Mouse (Mus musculus) heart, adult 2 months (tissue): Measurements from ENCODE around the gene Ccp110. TPM values are rescaled to one million over a fixed set of nuclear protein-coding genes. Genes with fewer than 3 reads are reported as not detected.

Source experiments
- DNase-seq, 2 experiments: peaks; one replicate each; pipeline ENCODE4 v3.0.0; 2021
- H3K27ac ChIP-seq: fragments of 200-600 bp; 2 replicates; pipeline ENCODE4 v1.8.1; 2022
- H3K27me3 ChIP-seq: fragments of 200-500 bp; 2 replicates; pipeline ENCODE4 v1.6.1; 2012; ENCODE audit warnings: mild to moderate bottlenecking, low read length, inconsistent platforms, mixed read lengths; ENCODE audit not compliant: control insufficient read depth, insufficient read depth
- H3K36me3 ChIP-seq: fragments of 200-500 bp; 2 replicates; pipeline ENCODE4 v1.6.1; 2012; ENCODE audit warnings: low read length, inconsistent platforms; ENCODE audit not compliant: control insufficient read depth, insufficient read depth
- H3K4me1 ChIP-seq: fragments of 200-500 bp; 2 replicates; pipeline ENCODE4 v1.6.1; 2011; ENCODE audit warnings: low read length; ENCODE audit not compliant: control insufficient read depth, insufficient read depth
- H3K4me3 ChIP-seq: fragments of 200-600 bp; 2 replicates; pipeline ENCODE4 v1.8.1; 2022
- H3K79me2 ChIP-seq: fragments of 200-500 bp; replicated peaks from 2 replicates; pipeline ENCODE4 v1.6.1; 2012; ENCODE audit warnings: mild to moderate bottlenecking, inconsistent platforms, low read length, moderate library complexity, mixed read lengths; ENCODE audit not compliant: control insufficient read depth, insufficient read depth
- H3K9ac ChIP-seq: fragments of 200-500 bp; 2 replicates; pipeline ENCODE4 v1.6.1; 2012; ENCODE audit warnings: low read depth, mild to moderate bottlenecking, control low read depth, inconsistent platforms, low read length, mixed read lengths
- CTCF ChIP-seq: fragments of 200-600 bp; IDR thresholded peaks from 2 replicates; pipeline ENCODE4 v1.8.1; 2022; ENCODE audit warnings: antibody characterized with exemption, mild to moderate bottlenecking, moderate library complexity
- EP300 ChIP-seq: fragments of 200-500 bp; IDR thresholded peaks from 2 replicates; pipeline ENCODE4 v1.6.1; 2011; ENCODE audit warnings: low read depth, low read length, control low read depth; ENCODE audit not compliant: insufficient read depth
- POLR2A ChIP-seq: fragments of 200-500 bp; IDR thresholded peaks from 2 replicates; pipeline ENCODE4 v1.6.1; 2011; ENCODE audit warnings: mild to moderate bottlenecking, low read depth, low read length, control low read depth; ENCODE audit not compliant: insufficient read depth
- WGBS: fragments of 180-500 bp; shearing (Covaris S2); methylation state at CpG from one replicate; pipeline ENCODE4 v1.1.7; 2018; 5-methylcytosine and 5-hydroxymethylcytosine counted together
- intact Hi-C: fragments of 180-260 bp; cut with DNase I; formaldehyde crosslinking; loops from one replicate; pipeline ENCODE4 v1.15.1; 2025
- polyA plus RNA-seq: library from polyadenylated mRNA; depleted of rRNA; stranded (reverse); fragments of >200 nt; gene quantifications from 2 replicates; pipeline ENCODE4 v1.2.3, GENCODE M21; 2012
- total RNA-seq, 2 experiments: library from RNA; stranded (reverse); gene quantifications; 2 replicates each; pipeline ENCODE4 v1.2.3; 2021

Ccp110 gene
- total and polyA plus RNA-seq, 3 experiments: 1.4 to 1.6 (median 1.5) TPM

DNA sequence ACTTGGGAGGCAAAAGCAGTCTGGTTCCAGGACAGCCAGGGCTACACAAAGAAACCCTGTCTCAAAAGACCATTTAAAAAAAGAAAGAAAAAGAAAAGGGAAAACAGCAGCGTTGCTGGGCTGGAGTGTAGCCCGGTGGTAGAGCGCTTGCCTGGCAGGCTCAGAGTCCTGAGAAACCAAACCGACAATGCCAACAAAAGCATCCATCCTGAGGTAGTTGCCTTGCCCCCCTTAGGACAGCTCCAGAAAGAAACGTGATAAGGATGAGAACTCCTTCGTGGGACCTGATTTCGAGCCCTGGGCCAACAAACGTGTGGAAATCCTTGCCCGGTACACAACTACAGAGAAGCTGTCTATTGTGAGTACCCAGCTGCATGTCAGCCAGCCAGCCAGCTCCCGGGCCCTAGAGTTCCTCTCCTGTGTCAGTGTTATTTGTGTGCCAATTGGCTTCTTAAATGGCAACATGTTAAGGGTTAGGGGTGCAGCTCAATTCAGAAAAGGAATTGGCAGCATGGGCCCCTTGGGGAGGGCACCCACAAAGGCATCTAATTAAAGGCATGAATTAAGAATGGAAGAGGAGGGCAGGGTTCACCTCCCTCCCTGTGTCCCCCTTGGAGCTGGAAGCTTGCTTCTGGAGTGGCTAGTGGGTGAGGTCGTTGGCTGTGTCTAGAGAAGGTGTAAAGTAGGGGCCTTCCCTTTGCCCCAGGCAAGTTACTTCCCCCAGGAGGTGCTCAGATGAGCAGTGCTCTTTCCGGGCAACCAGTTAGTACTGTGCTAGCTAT is 35.7 kb downstream of the Ccp110 start:
- DNase-seq: no peak
- no peak overlapping the region for H3K9ac ChIP-seq
- no peaks in the 10 kb centered on the region for H3K79me2 ChIP-seq
- no peaks in the 10 kb centered on the region for H3K36me3 ChIP-seq
- H3K27ac ChIP-seq: no peak overlapping the region
- WGBS: 88% methylated on average over 12 of the region's 12 CpGs
- no peak overlapping the region for H3K4me3 ChIP-seq
- intact Hi-C loops: no loop called here
- H3K4me1 ChIP-seq: no peaks in the 10 kb centered on the region
- no peaks in the 10 kb centered on the region for H3K27me3 ChIP-seq
- TF ChIP-seq POLR2A (no peak), CTCF (no peak), EP300 (no peak)

DNA sequence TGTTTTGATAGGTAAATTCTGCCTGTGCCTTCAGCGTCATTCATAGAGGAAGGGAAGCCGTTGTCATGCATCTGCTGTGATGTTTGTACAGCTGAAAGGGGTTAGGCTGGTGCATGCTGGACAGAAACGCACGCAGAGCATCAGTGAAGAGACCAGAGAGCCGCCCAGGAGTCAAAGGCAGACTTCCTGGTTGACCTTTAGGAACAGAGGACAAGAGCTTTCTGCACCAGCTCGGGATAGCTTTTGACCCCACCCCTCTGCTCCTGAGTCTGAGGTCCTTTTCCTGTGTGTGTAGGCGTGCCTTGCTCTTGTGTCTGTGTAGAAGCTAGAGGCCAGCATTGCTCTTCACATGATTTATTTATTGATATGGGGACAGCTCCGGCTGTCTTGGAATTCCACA is 37.4 kb downstream of the Ccp110 start:
- Histone ChIP-seq H3K36me3 (no peaks in the 10 kb centered on the region), H3K9ac (no peak overlapping the region), H3K79me2 (no peaks in the 10 kb centered on the region), H3K4me1 (no peaks in the 10 kb centered on the region), H3K4me3 (no peak overlapping the region), H3K27me3 (no peaks in the 10 kb centered on the region), H3K27ac (no peak overlapping the region)
- intact Hi-C loops: no loop called here
- no peak for TF ChIP-seq CTCF
- TF ChIP-seq EP300: no peak
- TF ChIP-seq POLR2A: no peak
- no peak for DNase-seq
- 66% methylated on average over 8 of the region's 8 CpGs for WGBS

DNA sequence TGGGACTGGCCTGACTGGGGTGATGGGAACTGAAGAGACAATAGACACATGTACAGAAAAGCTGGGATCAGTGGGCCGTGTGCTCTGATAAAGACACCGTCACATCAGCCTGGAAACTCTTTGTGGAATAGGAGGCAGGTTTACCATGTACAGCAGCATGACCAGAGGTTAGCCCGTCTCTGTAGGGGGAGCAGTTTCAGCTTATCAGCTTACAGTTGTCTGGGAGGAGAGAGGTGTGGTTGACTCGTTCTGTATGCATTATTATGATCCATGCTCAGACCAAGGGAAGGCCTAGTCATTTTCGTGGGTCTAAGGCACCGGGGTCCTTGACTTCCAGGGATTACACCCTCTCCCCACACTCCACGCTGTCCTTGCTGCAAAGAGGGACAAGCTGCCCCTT is 39.3 kb downstream of the Ccp110 start:
- Histone ChIP-seq H3K4me3 (no peak overlapping the region), H3K36me3 (no peaks in the 10 kb centered on the region), H3K27me3 (no peaks in the 10 kb centered on the region), H3K79me2 (no peaks in the 10 kb centered on the region), H3K9ac (no peak overlapping the region), H3K27ac (no peak overlapping the region), H3K4me1 (no peaks in the 10 kb centered on the region)
- 87% methylated on average over 7 of the region's 7 CpGs for WGBS
- DNase-seq: no peak
- intact Hi-C loops: no loop called here
- TF ChIP-seq POLR2A (no peak), CTCF (no peak), EP300 (no peak)

DNA sequence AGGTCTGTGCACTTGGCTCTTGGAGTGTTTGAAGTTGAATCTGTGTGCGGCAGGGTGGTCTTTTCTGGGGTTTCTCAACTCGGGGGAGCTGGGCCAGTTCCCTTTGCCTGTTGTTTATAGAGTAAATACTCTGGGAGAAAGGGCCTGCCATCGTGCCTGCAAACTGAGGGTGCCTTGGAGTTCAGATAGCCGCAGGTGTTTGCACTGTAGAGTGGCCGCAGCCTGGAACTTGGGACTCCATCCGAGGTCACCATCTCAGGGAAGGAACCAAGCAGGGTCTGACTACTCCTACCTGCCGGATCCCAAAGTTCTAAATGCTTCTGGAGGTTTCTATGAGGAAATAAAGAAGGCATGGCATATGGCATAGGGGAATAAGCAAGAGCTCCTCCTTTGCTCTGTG is 43.4 kb downstream of the Ccp110 start:
- WGBS: 85% methylated on average over 7 of the region's 7 CpGs
- H3K4me3 ChIP-seq: no peak overlapping the region
- H3K79me2 ChIP-seq: no peaks in the 10 kb centered on the region
- intact Hi-C loops: no loop called here
- no peaks in the 10 kb centered on the region for H3K27me3 ChIP-seq
- H3K9ac ChIP-seq: no peak overlapping the region
- DNase-seq: no peak
- no peaks in the 10 kb centered on the region; the same call in 1 of the 2 replicates for H3K4me1 ChIP-seq
- no peak overlapping the region for H3K27ac ChIP-seq
- no peaks in the 10 kb centered on the region for H3K36me3 ChIP-seq
- TF ChIP-seq EP300 (no peak), CTCF (no peak)

DNA sequence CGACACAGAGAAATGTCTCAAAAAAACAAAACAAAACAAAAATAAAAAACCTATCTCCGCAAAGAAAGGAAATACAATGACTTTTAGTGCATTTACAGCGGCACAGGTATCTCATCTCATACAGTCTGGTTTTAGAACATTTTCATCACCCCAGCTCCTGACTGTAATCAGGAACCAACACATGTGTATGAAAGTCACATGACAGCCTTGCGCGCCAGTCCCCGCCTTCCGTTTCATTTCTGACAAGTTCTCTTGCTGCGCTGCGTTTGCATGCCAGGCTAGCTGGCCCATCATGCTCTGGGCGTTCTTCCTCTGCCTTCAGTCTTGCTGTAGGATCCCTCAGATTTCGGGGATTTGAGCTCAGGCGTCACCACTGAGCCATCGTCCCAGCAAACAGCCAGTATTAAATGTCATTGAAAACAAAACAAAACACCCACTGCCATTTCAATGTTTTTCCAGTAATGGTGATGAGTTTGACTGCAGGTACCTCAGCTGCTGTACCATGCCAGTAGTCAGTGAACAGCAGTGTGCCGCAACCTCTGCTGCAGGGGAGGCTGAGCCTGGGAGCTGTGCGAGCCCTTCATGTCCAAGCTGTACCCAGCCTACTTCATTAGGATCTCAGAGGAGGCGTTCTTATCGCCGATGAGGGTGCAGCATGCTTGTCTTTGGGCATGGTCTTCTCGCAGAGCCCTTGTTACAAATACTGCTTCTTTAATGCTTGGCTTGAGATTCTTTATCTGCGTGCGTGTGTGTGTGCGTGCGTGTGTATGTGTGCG is 44.3 kb downstream of the Ccp110 start:
- Histone ChIP-seq H3K36me3 (no peaks in the 10 kb centered on the region), H3K27ac (no peak overlapping the region), H3K27me3 (no peaks in the 10 kb centered on the region), H3K79me2 (no peaks in the 10 kb centered on the region), H3K4me1 (no peaks in the 10 kb centered on the region; the same call in 1 of the 2 replicates), H3K9ac (no peak overlapping the region), H3K4me3 (no peak overlapping the region)
- intact Hi-C loops: no loop called here
- DNase-seq: no peak
- TF ChIP-seq POLR2A (no peak), EP300 (no peak), CTCF (no peak)
- WGBS: 95% methylated on average over 24 of the region's 24 CpGs

DNA sequence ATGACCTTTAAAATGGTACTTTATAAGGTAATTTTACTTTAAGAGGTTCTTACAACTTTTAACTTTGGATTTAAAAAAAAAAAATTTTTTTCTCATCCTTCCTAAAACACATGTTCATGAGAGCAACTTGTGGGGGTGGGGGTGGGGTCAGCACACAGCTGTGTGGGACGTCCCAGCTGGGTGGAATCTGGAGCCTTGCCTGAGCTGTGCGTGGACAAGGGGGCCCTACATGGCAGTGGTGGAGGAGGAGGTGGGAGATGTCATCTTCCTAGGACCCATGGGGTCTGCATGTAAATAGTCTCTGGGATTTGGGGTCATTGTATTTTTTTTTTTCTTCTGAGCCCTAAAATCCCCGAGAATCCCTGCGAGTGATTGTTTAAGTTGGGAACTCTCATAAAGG is 46.0 kb downstream of the Ccp110 start:
- no peaks in the 10 kb centered on the region; the same call in 1 of the 2 replicates for H3K4me1 ChIP-seq
- H3K36me3 ChIP-seq: no peaks in the 10 kb centered on the region

More for the DNA sequence above, 46.0 kb downstream of the Ccp110 start:
- 61% methylated on average over 4 of the region's 4 CpGs for WGBS
- Histone ChIP-seq H3K4me3 (no peak overlapping the region), H3K9ac (no peak overlapping the region), H3K27me3 (no peaks in the 10 kb centered on the region), H3K79me2 (no peaks in the 10 kb centered on the region), H3K27ac (no peak overlapping the region)
- TF ChIP-seq POLR2A (no peak), CTCF (no peak), EP300 (no peak)
- DNase-seq: no peak
- intact Hi-C loops: no loop called here
